Mouse (Mus musculus): ENCODE results near the gene Pi4k2b. TPM values are rescaled to one million over a fixed set of nuclear protein-coding genes. Genes with fewer than 3 reads are reported as not detected.

Pi4k2b gene
- polyA plus RNA-seq (2015; fragmentation: Nextera tagmentation; extraction: Ambion mirVana), result 23.6 and 25.8 TPM in 2 replicates

GRCm38 (mm10) chr5:52741391-52742111 lies at the start of gene Pi4k2b:
Gene Pi4k2b (plus strand): TSS chr5:52741574.

DNA sequence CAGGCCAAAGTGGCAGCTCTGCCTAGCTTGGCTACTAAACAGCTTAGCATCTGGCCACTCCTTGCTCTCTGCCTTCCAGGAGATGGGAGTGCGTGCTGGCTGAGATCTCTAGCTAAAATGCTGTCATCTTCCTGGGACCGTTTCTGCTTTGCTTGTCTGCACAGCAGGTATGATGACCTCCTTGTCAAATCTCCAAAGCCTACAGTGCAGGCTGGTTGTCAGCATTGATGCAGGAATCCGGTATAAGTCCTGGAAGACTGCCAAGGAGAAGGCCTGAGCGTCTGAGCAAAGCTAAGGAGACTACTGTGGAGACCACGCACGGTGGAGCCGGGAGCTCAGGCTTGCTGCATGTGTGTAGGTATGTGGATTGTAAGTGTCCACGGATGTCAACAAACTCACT lies 33.9 kb downstream of the Pi4k2b start, which contains the start of gene Zcchc4:
Gene Zcchc4 (plus strand): TSS at position 173 of the 400 bp plus-strand sequence.

Other genes starting within 250 kb of the Pi4k2b start
- 0.53 and 0.81 TPM in 2 replicates for gene Lgi2, start 175.1 kb upstream of the Pi4k2b start, polyA plus RNA-seq (2015; fragmentation: Nextera tagmentation; extraction: Ambion mirVana)
- gene Sepsecs, start 71.9 kb upstream of the Pi4k2b start, polyA plus RNA-seq (2015; fragmentation: Nextera tagmentation; extraction: Ambion mirVana), result 5.3 and 5.4 TPM in 2 replicates
- gene Zcchc4, start 33.8 kb downstream of the Pi4k2b start, polyA plus RNA-seq (2015; fragmentation: Nextera tagmentation; extraction: Ambion mirVana), result 8.3 and 9.9 TPM in 2 replicates
- gene Anapc4, start 92.4 kb downstream of the Pi4k2b start, polyA plus RNA-seq (2015; fragmentation: Nextera tagmentation; extraction: Ambion mirVana), result 31.7 and 35.5 TPM in 2 replicates